Mouse (Mus musculus) thymus, adult 2 months (tissue): ENCODE measurements around the gene Med26. TPM values are rescaled to one million over a fixed set of nuclear protein-coding genes. Genes with fewer than 3 reads are reported as not detected.

ENCODE experiments used
- DNase-seq: peaks from one replicate; pipeline ENCODE4 v3.0.0; 2021
- H3K27ac ChIP-seq: fragments of 200-500 bp; 2 replicates; pipeline ENCODE4 v1.5.1; 2012; ENCODE audit warnings: low read length, control low read depth; ENCODE audit not compliant: control insufficient read depth, insufficient read depth
- H3K27me3 ChIP-seq: fragments of 200-500 bp; 2 replicates; pipeline ENCODE4 v1.6.1; 2012; ENCODE audit warnings: mild to moderate bottlenecking, low read length, moderate library complexity, mixed read lengths; ENCODE audit not compliant: control insufficient read depth, insufficient read depth
- H3K36me3 ChIP-seq: fragments of 200-500 bp; 2 replicates; pipeline ENCODE4 v1.6.1; 2012; ENCODE audit warnings: mild to moderate bottlenecking, low read length, moderate library complexity; ENCODE audit not compliant: control insufficient read depth, insufficient read depth
- H3K4me1 ChIP-seq: fragments of 200-500 bp; replicated peaks from 2 replicates; pipeline ENCODE4 v1.6.1; 2012; ENCODE audit warnings: low read length; ENCODE audit not compliant: control insufficient read depth, insufficient read depth
- H3K4me3 ChIP-seq: fragments of 200-500 bp; 2 replicates; pipeline ENCODE4 v1.5.1; 2012; ENCODE audit warnings: mild to moderate bottlenecking, low read length, control low read depth, moderate library complexity; ENCODE audit not compliant: control insufficient read depth, insufficient read depth
- CTCF ChIP-seq: fragments of 200-500 bp; IDR thresholded peaks from 2 replicates; pipeline ENCODE4 v1.5.1; 2012; ENCODE audit warnings: mild to moderate bottlenecking, control low read depth, low read length, moderate library complexity, borderline replicate concordance; ENCODE audit not compliant: control insufficient read depth, poor library complexity, insufficient read depth; ENCODE audit errors: extremely low read depth
- POLR2A ChIP-seq: fragments of 200-500 bp; IDR thresholded peaks from 2 replicates; pipeline ENCODE4 v1.6.1; 2012; ENCODE audit warnings: mild to moderate bottlenecking, low read length, control low read depth, moderate library complexity; ENCODE audit not compliant: control insufficient read depth, poor library complexity, insufficient read depth; ENCODE audit errors: extremely low read depth
- WGBS: fragments of 180-500 bp; shearing (Covaris S2); methylation state at CpG from one replicate; pipeline ENCODE4 v1.1.7; 2018; 5-methylcytosine and 5-hydroxymethylcytosine counted together
- polyA plus RNA-seq: library from polyadenylated mRNA; depleted of rRNA; stranded (reverse); fragments of >200 nt; gene quantifications from 2 replicates; pipeline ENCODE4 v1.2.3, GENCODE M21; 2012; rRNA removed

Med26 gene
- 26.3 and 32.1 TPM in 2 replicates for polyA plus RNA-seq

DNA sequence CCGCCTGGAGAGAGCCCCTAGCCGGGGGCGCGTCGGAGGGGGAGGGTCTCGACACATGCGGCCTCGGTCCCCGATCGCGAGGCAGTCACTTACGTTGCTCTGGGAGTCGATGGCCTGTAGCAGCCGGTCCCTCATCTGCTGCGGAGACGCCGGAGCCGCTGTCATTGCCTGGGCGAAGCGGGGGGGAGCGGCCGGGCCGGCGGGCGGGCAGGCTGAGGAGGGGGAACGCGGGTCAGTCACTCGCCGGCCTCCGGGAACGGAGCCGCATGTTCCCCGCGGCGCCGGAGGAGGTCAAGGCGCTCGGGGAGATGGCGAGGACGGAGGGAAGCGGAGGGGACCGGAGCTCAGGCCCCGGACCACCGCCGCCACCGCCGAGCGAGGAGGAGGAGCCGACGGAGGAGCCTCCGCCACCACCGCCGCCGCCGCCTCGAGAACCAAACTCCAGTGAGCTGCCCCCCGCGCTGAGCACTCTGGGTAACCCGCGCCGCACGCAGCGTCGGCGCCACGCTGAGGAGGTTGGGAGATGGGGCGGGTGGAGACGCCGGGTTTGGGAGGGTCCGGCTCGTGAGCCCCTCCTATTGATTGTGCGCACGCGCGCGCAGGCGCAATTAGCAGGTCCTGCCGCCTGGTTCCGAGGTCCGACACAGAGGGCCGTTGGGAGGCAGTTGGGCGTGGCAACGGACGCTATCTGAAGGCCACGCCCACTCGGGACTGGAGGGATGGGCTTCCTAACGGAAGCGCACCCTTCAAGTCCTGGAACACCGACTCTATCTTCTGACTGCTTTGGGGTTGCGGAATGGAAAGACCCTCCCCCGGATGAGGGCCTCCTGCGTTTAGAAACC lies at the start of gene Med26:
Gene Med26 (minus strand): TSS at position 469 of the 842 bp plus-strand sequence.
- 0 out of 2 replicates have a peak, but pooled peaks have one; percentile 48 for TF ChIP-seq CTCF
- peak; percentile 57; the same call in 1 of the 2 replicates for TF ChIP-seq POLR2A
- H3K36me3 ChIP-seq, result no peaks in the 10 kb centered on the region
- under 1% methylated on average over 92 of the region's 92 CpGs for WGBS
- no peaks in the 10 kb centered on the region for H3K27me3 ChIP-seq
- peak; percentile 97 for DNase-seq
- H3K4me1 ChIP-seq, result peaks cover 8% of the 10 kb centered on the region
- H3K27ac ChIP-seq, result peak within 1 kb of the TSS; percentile 56
- peak within 1 kb of the TSS; percentile 76 for H3K4me3 ChIP-seq

DNA sequence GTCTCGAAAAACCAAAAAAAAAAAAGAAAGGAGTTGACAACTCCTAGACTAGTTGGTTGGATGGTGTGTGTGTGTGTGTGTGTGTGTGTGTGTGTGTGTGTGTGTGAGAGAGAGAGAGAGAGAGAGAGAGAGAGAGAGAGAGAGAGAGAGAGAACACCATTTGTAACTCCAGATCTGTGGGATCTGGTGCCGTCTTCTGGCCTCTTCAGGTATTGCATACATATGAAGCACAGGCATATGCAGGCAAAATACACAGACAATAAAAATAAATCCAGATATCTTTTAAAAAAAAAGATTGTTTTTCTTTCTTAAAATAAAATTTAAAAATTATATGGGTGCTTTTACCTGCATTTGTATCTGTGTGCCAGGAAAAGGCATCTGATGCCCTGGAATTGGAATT lies 42.1 kb upstream of the Med26 start:
- H3K4me3 ChIP-seq, result no peak overlapping the region
- H3K27ac ChIP-seq, result no peak overlapping the region
- no peak for TF ChIP-seq CTCF
- no peak for TF ChIP-seq POLR2A
- DNase-seq, result peak; percentile 38
- 71% methylated on average over 2 of the region's 2 CpGs for WGBS
- H3K36me3 ChIP-seq, result no peaks in the 10 kb centered on the region
- no peaks in the 10 kb centered on the region for H3K27me3 ChIP-seq
- H3K4me1 ChIP-seq, result no peaks in the 10 kb centered on the region

DNA sequence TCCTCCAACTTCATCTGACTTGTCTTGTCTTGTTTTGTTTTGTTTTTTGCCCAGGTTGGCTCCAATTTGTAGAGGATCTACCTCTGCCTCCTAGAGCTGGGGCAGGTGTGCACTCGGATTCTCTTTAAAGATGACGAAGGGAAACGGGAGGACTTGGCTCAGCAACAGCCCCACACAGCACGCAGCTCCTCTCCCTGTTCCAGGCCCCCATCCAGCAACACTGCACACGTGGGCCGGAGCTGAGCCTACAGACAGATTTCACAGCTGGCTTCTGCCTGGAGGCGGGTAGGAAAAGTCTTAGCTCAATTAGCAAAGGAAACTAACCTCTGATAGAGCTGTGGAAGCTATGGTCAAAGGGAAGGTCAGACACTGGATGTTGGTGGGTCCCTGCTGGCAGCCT lies 41.2 kb upstream of the Med26 start:
- Histone ChIP-seq H3K36me3 (no peaks in the 10 kb centered on the region), H3K27ac (no peak overlapping the region), H3K4me3 (no peak overlapping the region), H3K4me1 (no peaks in the 10 kb centered on the region), H3K27me3 (no peaks in the 10 kb centered on the region)
- TF ChIP-seq CTCF, result no peak
- no peak for TF ChIP-seq POLR2A
- no peak for DNase-seq
- WGBS, result 94% methylated on average over 7 of the region's 7 CpGs

DNA sequence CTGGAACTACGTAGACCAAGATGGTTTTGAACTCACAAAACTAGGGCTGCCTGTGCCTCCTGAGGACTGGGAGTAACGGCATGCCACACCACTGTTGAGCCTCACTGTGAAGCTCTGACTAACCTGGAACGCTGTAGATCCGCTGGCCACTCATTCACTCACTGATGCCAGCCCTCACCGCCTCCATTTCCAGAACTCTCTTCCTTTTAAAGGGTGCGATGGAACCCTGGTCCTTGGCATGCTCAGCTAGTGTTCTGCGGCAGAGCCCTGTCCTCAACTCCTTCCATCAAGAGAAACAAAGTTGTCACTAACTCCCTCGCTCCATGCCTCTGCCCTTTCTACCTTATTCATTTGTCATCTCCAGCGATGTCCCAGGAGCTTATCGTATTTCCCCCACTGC lies 40.8 kb upstream of the Med26 start:
- Histone ChIP-seq H3K27me3 (no peaks in the 10 kb centered on the region), H3K27ac (no peak overlapping the region), H3K4me3 (no peak overlapping the region), H3K4me1 (no peaks in the 10 kb centered on the region), H3K36me3 (no peaks in the 10 kb centered on the region)
- TF ChIP-seq POLR2A (no peak), CTCF (no peak)
- 95% methylated on average over 10 of the region's 10 CpGs for WGBS
- DNase-seq, result no peak

DNA sequence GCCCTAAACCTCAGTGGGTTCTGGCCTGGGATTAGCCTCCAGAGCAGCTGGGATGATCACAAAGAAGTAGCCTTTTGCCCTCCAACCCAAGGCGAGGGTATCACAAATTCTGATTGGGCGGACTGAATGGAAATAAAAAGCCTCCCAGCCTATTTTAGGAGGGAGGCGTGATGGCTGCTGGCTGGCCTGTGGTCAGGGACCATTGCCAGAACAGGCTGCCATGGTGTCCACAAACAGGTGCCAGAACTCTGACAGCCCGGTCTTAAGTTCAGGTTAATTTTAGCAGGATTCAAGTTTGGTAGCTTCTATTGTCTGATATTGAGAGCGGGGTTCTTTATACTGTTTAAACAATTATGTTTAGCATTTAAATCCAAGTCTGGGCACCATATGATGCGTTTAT lies 39.7 kb upstream of the Med26 start:
- H3K27ac ChIP-seq, result no peak overlapping the region

DNA sequence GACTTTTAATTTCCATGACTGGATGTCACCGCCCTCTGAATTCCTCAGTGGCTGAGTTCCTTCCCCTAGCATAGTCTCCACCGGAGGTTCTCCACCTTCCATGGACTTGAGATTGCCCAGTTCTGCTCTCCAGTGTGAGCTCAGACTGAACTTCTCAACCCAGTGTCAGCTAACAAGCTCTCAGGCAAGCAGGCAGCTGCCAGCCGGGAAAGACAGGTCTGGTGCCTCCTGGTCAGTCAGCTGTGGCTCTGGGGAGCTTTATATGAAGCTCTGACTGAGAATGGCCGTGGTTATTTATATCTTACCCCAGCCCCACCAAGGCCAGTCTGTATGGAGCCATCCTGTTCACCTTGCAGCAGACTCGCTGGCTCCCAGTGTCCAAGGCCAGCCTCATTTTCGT lies 36.3 kb upstream of the Med26 start:
- Histone ChIP-seq H3K27ac (no peak overlapping the region), H3K36me3 (no peaks in the 10 kb centered on the region), H3K4me3 (no peak overlapping the region), H3K4me1 (peaks cover 12% of the 10 kb centered on the region), H3K27me3 (no peaks in the 10 kb centered on the region)
- DNase-seq, result no peak
- TF ChIP-seq POLR2A (no peak), CTCF (no peak)
- 85% methylated on average over 6 of the region's 6 CpGs for WGBS

More for the DNA sequence above, 39.7 kb upstream of the Med26 start:
- DNase-seq, result no peak
- TF ChIP-seq CTCF (no peak), POLR2A (no peak)
- H3K4me3 ChIP-seq, result no peak overlapping the region
- H3K36me3 ChIP-seq, result no peaks in the 10 kb centered on the region
- 78% methylated on average over 6 of the region's 6 CpGs for WGBS
- H3K27me3 ChIP-seq, result no peaks in the 10 kb centered on the region
- H3K4me1 ChIP-seq, result peaks cover 8% of the 10 kb centered on the region
